ENCODE assay signal across 11 mouse cellular contexts in the genomic region with DNA sequence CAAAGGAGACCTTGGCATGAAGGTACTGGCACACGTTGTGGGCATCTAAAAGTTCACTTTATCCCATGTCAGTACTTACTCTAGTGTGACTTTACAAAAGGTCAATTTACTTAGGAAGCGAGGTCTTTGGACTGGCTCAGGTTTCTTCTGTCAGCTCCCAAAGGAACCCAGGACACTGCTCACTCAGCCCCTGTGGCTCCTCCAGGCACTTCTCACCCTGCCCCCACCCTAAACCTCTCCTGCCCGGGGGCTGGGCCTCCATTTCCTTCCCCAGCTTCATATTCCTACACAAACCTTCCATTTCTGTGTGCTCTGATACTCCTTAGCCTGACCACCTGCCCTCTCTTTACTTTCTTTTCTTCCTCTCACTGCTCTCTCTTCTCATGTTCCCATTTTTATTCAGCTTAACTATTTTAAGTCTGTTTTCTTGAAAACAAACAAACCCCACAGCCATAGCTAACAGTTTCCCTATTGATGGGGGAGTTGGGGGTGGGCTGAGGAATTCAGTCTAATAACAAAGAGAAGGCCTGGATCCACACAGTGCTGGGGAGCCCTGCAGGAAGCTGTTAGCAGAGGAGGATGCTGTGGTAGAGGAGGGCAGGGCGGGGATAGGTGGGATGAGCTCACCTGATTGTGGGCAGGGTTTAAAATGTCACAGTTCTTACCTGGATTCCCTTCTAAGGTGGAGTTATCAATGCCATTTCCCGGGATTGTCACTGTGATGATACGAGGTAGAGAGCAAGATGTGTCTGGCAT. TPM values are rescaled to one million over a fixed set of nuclear protein-coding genes. Genes with fewer than 3 reads are reported as not detected.
A peak's percentile ranks its signal among the peaks of the same experiment; 100 is the strongest.
DNase-seq lines count a peak whose midpoint lies in the region; ATAC-seq lines count a peak whose summit lies in the region.
"Had no signal": no experiment of that assay in that cellular context is flagged by ENCODE, and none has a peak within 500 bp of the region (broad histone marks: within the 10 kb centered on the region; RNA-seq: fewer than 3 reads in every experiment).

No protein-coding gene starts in this region.

- peak overlapping the region; percentile 51; the same call in 1 of the 2 replicates for H3K27ac ChIP-seq in heart, embryonic 15.5 days
- H3K27ac ChIP-seq in heart, embryonic 11.5 days (ENCODE audit: low read depth, low read length): no peak overlapping the region
- peak overlapping the region; percentile 33; the same call in 1 of the 2 replicates for H3K27ac ChIP-seq in midbrain, embryonic 10.5 days (replicated peaks)
- H3K27ac ChIP-seq in midbrain, embryonic 14.5 days (replicated peaks; ENCODE audit: low read depth, low read length): no peak overlapping the region
- H3K27ac ChIP-seq: embryonic facial prominence, embryonic 15.5 days had no signal

- H3K36me3 ChIP-seq in heart, embryonic 15.5 days: no peaks in the 10 kb centered on the region
- no peaks in the 10 kb centered on the region for H3K36me3 ChIP-seq in heart, embryonic 11.5 days (ENCODE audit: control insufficient read depth, insufficient read depth, low read length)
- H3K36me3 ChIP-seq in midbrain, embryonic 10.5 days: no peaks in the 10 kb centered on the region
- no peaks in the 10 kb centered on the region for H3K36me3 ChIP-seq in midbrain, embryonic 14.5 days (ENCODE audit: control insufficient read depth, insufficient read depth, low read length)
- H3K36me3 ChIP-seq: embryonic facial prominence, embryonic 15.5 days had no signal

- no peaks in the 10 kb centered on the region for H3K27me3 ChIP-seq in heart, embryonic 15.5 days
- H3K27me3 ChIP-seq in heart, embryonic 11.5 days (ENCODE audit: control insufficient read depth, insufficient read depth, low read length): no peaks in the 10 kb centered on the region
- H3K27me3 ChIP-seq in midbrain, embryonic 10.5 days (ENCODE audit: low read depth, poor library complexity, severe bottlenecking): no peaks in the 10 kb centered on the region
- H3K27me3 ChIP-seq in midbrain, embryonic 14.5 days (ENCODE audit: control insufficient read depth, insufficient read depth, low read length): no peaks in the 10 kb centered on the region
- H3K27me3 ChIP-seq: embryonic facial prominence, embryonic 15.5 days had no signal

- no peak overlapping the region for H3K9ac ChIP-seq in heart, embryonic 15.5 days
- H3K9ac ChIP-seq in heart, embryonic 11.5 days (ENCODE audit: low read depth, low read length): no peak overlapping the region
- H3K9ac ChIP-seq in midbrain, embryonic 14.5 days (replicated peaks; ENCODE audit: low read length): no peak overlapping the region
- H3K9ac ChIP-seq: embryonic facial prominence, embryonic 15.5 days had no signal

- no peak for DNase-seq in midbrain, embryonic 10.5 days (ENCODE audit: low spot score)
- no peak for DNase-seq in midbrain, embryonic 14.5 days
- DNase-seq in induced T-regulatory cell, adult 2 months (ENCODE audit: low read depth): peak; percentile 33
- peak; percentile 31 for DNase-seq in skeletal muscle tissue, adult 2 months (ENCODE audit: low read depth, low spot score)
- DNase-seq in MN1 (ENCODE audit: low spot score): no peak
- DNase-seq in adrenal gland, postnatal 36 days: no peak
- DNase-seq: kidney, adult 11 months had no signal

- 56% methylated on average over 6 of the region's 6 CpGs for WGBS in heart, embryonic 15.5 days
- WGBS in heart, embryonic 11.5 days (ENCODE audit: insufficient replicate concordance): 42% methylated on average over 6 of the region's 6 CpGs
- WGBS in midbrain, embryonic 10.5 days: 51% methylated on average over 6 of the region's 6 CpGs
- WGBS in midbrain, embryonic 14.5 days: 58% methylated on average over 6 of the region's 6 CpGs

- H3K9me3 ChIP-seq in heart, embryonic 15.5 days (replicated peaks): no peaks in the 10 kb centered on the region
- no peaks in the 10 kb centered on the region for H3K9me3 ChIP-seq in heart, embryonic 11.5 days (replicated peaks; ENCODE audit: control insufficient read depth, low read length)
- no peaks in the 10 kb centered on the region for H3K9me3 ChIP-seq in midbrain, embryonic 10.5 days (replicated peaks)
- no peaks in the 10 kb centered on the region for H3K9me3 ChIP-seq in midbrain, embryonic 14.5 days (ENCODE audit: control insufficient read depth, low read length)
- H3K9me3 ChIP-seq: embryonic facial prominence, embryonic 15.5 days had no signal

- ATAC-seq in heart, embryonic 15.5 days (replicated peaks; ENCODE audit: insufficient number of reproducible peaks, insufficient read depth, low FRiP score, low read depth): no peak
- no peak for ATAC-seq in heart, embryonic 11.5 days (replicated peaks; ENCODE audit: insufficient number of reproducible peaks, low FRiP score, low TSS enrichment)
- ATAC-seq in midbrain, embryonic 14.5 days (ENCODE audit: low FRiP score, low TSS enrichment): no peak
- ATAC-seq: midbrain, embryonic 16.5 days had no signal

- no peak overlapping the region for H3K4me2 ChIP-seq in heart, embryonic 15.5 days
- no peak overlapping the region for H3K4me2 ChIP-seq in heart, embryonic 11.5 days
- H3K4me2 ChIP-seq in midbrain, embryonic 14.5 days (ENCODE audit: low read length): no peak overlapping the region
- H3K4me2 ChIP-seq: embryonic facial prominence, embryonic 15.5 days had no signal

- peaks cover 41% of the 10 kb centered on the region for H3K4me1 ChIP-seq in heart, embryonic 15.5 days (replicated peaks)
- peaks cover 51% of the 10 kb centered on the region for H3K4me1 ChIP-seq in heart, embryonic 11.5 days (ENCODE audit: control insufficient read depth, insufficient read depth, low read length)
- peaks cover 49% of the 10 kb centered on the region for H3K4me1 ChIP-seq in midbrain, embryonic 10.5 days
- 0 out of 2 replicates have a peak, but pooled peaks cover 4% of the 10 kb centered on the region for H3K4me1 ChIP-seq in midbrain, embryonic 14.5 days (ENCODE audit: control insufficient read depth, insufficient read depth, low read length)

- no peak overlapping the region for H3K4me3 ChIP-seq in heart, embryonic 15.5 days
- no peak overlapping the region for H3K4me3 ChIP-seq in heart, embryonic 11.5 days (ENCODE audit: low read depth, low read length)
- H3K4me3 ChIP-seq in midbrain, embryonic 10.5 days: no peak overlapping the region
- H3K4me3 ChIP-seq in midbrain, embryonic 14.5 days (replicated peaks; ENCODE audit: low read depth, low read length): no peak overlapping the region
- H3K4me3 ChIP-seq: embryonic facial prominence, embryonic 15.5 days had no signal

RNA-seq across cellular contexts. Expression of a gene that starts 57.4 kb away (rescaled TPM):
- 16.9 and 22.3 TPM in 2 replicates for polyA plus RNA-seq in heart, embryonic 15.5 days (2015; fragmentation: Nextera tagmentation; extraction: Ambion mirVana)
- 33.5 and 37.2 TPM in 2 replicates for polyA plus RNA-seq in heart, embryonic 11.5 days (2014; fragmentation: Nextera tagmentation; extraction: Ambion mirVana)
- 28.6 and 30.3 TPM in 2 replicates for polyA plus RNA-seq in midbrain, embryonic 10.5 days (2016; fragmentation: Nextera tagmentation; extraction: Ambion mirVana)
- polyA plus RNA-seq in midbrain, embryonic 14.5 days (2014; fragmentation: Nextera tagmentation; extraction: Ambion mirVana): 11.1 and 14.5 TPM in 2 replicates
- total RNA-seq in adrenal gland, postnatal 36 days (2021): 10 to 100 TPM; 24.3 to 26.9 TPM

Comparison
In these comparisons a context has a peak if more than half of its experiments do, and no peak if none do; other contexts are left out.
1. H3K27ac ChIP-seq: peak in heart, embryonic 15.5 days (single experiment) and midbrain, embryonic 10.5 days (single experiment); none in heart, embryonic 11.5 days (single experiment) and midbrain, embryonic 14.5 days (single experiment).
2. DNase-seq: peak in induced T-regulatory cell, adult 2 months (single experiment) and skeletal muscle tissue, adult 2 months (single experiment); none in midbrain, embryonic 10.5 days (single experiment), midbrain, embryonic 14.5 days (single experiment), MN1 (single experiment) and adrenal gland, postnatal 36 days (0 of 2).